Mouse (Mus musculus) MEL (cell line): ENCODE results near the gene Acly. TPM values are rescaled to one million over a fixed set of nuclear protein-coding genes. Genes with fewer than 3 reads are reported as not detected.
A peak's percentile ranks its signal among the peaks of the same experiment; 100 is the strongest.

Source experiments
- DNase-seq: peaks from one replicate; pipeline ENCODE4 v3.0.0; 2011; ENCODE audit warnings: low read depth, low spot score
- H3K27ac ChIP-seq: 2 replicates; pipeline ENCODE4 v1.5.1; 2012; ENCODE audit warnings: low read depth, mild to moderate bottlenecking, control low read depth, low read length, moderate library complexity; ENCODE audit not compliant: control insufficient read depth
- H3K27me3 ChIP-seq, 2 experiments: fragments of 150-350 bp in 1 of 2; sonication (generic) in 1 of 2; 2 replicates each; pipeline ENCODE4 v1.6.1; 2012; ENCODE audit warnings: low read length in 2 of 2, mild to moderate bottlenecking in 2 of 2, improper control_type of control experiment in 1 of 2, moderate library complexity in 1 of 2; ENCODE audit not compliant: insufficient read depth in 2 of 2, control insufficient read depth in 1 of 2
- H3K36me3 ChIP-seq, 2 experiments: 2 replicates each; pipeline ENCODE4 v1.6.1; 2012 to 2014; ENCODE audit warnings: low read length in 2 of 2, improper control_type of control experiment in 1 of 2, inconsistent platforms in 1 of 2, mild to moderate bottlenecking in 1 of 2; ENCODE audit not compliant: insufficient read depth in 2 of 2, control insufficient read depth in 1 of 2
- H3K4me1 ChIP-seq, 2 experiments: fragments of 150-350 bp in 1 of 2; sonication (generic) in 1 of 2; 2 replicates each; pipeline ENCODE4 v1.6.1; 2012; ENCODE audit warnings: low read length in 2 of 2, improper control_type of control experiment in 1 of 2, mild to moderate bottlenecking in 1 of 2; ENCODE audit not compliant: insufficient read depth in 2 of 2, control insufficient read depth in 1 of 2
- H3K4me3 ChIP-seq, 2 experiments: fragments of 150-350 bp in 1 of 2; sonication (generic) in 1 of 2; 2 replicates each; pipeline ENCODE4 v1.5.1; 2012; ENCODE audit warnings: low read depth in 2 of 2, low read length in 2 of 2, mild to moderate bottlenecking in 2 of 2, moderate library complexity in 2 of 2, control low read depth in 1 of 2, improper control_type of control experiment in 1 of 2; ENCODE audit not compliant: control insufficient read depth in 1 of 2, insufficient read depth in 1 of 2
- H3K79me2 ChIP-seq: 2 replicates; pipeline ENCODE4 v1.6.1; 2012; ENCODE audit warnings: mild to moderate bottlenecking, low read length, moderate library complexity; ENCODE audit not compliant: control insufficient read depth, poor library complexity, insufficient read depth
- H3K9ac ChIP-seq: 2 replicates; pipeline ENCODE4 v1.6.1; 2012; ENCODE audit warnings: low read depth, mild to moderate bottlenecking, control low read depth, low read length, moderate library complexity; ENCODE audit not compliant: control insufficient read depth, poor library complexity, severe bottlenecking
- H3K9me3 ChIP-seq: fragments of 150-350 bp; sonication (generic); replicated peaks from 2 replicates; pipeline ENCODE4 v1.6.1; 2012; ENCODE audit warnings: mild to moderate bottlenecking, low read length, improper control_type of control experiment, moderate library complexity; ENCODE audit not compliant: insufficient read depth
- BHLHE40 ChIP-seq: IDR thresholded peaks from 2 replicates; pipeline ENCODE4 v1.6.1; 2012; ENCODE audit warnings: low read depth, mild to moderate bottlenecking, inconsistent platforms, low read length, improper control_type of control experiment, borderline replicate concordance
- CHD1 ChIP-seq: IDR thresholded peaks from 2 replicates; pipeline ENCODE4 v1.6.1; 2012; ENCODE audit warnings: low read depth, mild to moderate bottlenecking, inconsistent platforms, low read length, improper control_type of control experiment
- CHD2 ChIP-seq: IDR thresholded peaks from 2 replicates; pipeline ENCODE4 v1.6.1; 2011; ENCODE audit warnings: low read length, improper control_type of control experiment
- CTCF ChIP-seq, 3 experiments: IDR thresholded peaks in 2 of 3; conservative IDR thresholded peaks in 1 of 3; 2 replicates each; pipeline ENCODE4 v1.5.1; 2011 to 2012; ENCODE audit warnings: low read length in 3 of 3, low read depth in 2 of 3, mild to moderate bottlenecking in 2 of 3, improper control_type of control experiment in 1 of 3, inconsistent platforms in 1 of 3, mixed read lengths in 1 of 3, moderate library complexity in 1 of 3; ENCODE audit not compliant: control insufficient read depth in 1 of 3, insufficient read depth in 1 of 3, poor library complexity in 1 of 3, severe bottlenecking in 1 of 3
- ELF1 ChIP-seq: IDR thresholded peaks from 2 replicates; pipeline ENCODE4 v1.6.1; 2014; ENCODE audit warnings: low read depth, mild to moderate bottlenecking, inconsistent platforms, low read length, improper control_type of control experiment, moderate library complexity
- EP300 ChIP-seq, 2 experiments: IDR thresholded peaks; 2 replicates each; pipeline ENCODE4 v1.6.1; 2011; ENCODE audit warnings: improper control_type of control experiment in 2 of 2, low read length in 2 of 2, low read depth in 1 of 2, mild to moderate bottlenecking in 1 of 2
- ETS1 ChIP-seq: IDR thresholded peaks from 2 replicates; pipeline ENCODE4 v1.6.1; 2012; ENCODE audit warnings: low read depth, mild to moderate bottlenecking, inconsistent platforms, low read length, improper control_type of control experiment, moderate library complexity
- GATA1 ChIP-seq: IDR thresholded peaks from 2 replicates; pipeline ENCODE4 v1.6.1; 2011; ENCODE audit warnings: low read depth, low read length, improper control_type of control experiment
- HCFC1 ChIP-seq: IDR thresholded peaks from 2 replicates; pipeline ENCODE4 v1.6.1; 2012; ENCODE audit warnings: low read depth, mild to moderate bottlenecking, inconsistent platforms, low read length, improper control_type of control experiment, moderate library complexity
- JUND ChIP-seq: IDR thresholded peaks from 2 replicates; pipeline ENCODE4 v1.6.1; 2011; ENCODE audit warnings: low read depth, mild to moderate bottlenecking, improper control_type of control experiment, low read length
- MAX ChIP-seq: IDR thresholded peaks from 2 replicates; pipeline ENCODE4 v1.6.1; 2011; ENCODE audit warnings: low read length, improper control_type of control experiment
- MAZ ChIP-seq: IDR thresholded peaks from 2 replicates; pipeline ENCODE4 v1.6.1; 2012; ENCODE audit warnings: low read depth, mild to moderate bottlenecking, inconsistent platforms, low read length, improper control_type of control experiment
- MEF2A ChIP-seq: IDR thresholded peaks from 2 replicates; pipeline ENCODE4 v1.6.1; 2014; ENCODE audit warnings: low read depth, mild to moderate bottlenecking, inconsistent platforms, low read length, improper control_type of control experiment; ENCODE audit not compliant: poor library complexity, insufficient replicate concordance, severe bottlenecking; ENCODE audit errors: extremely low read depth
- MXI1 ChIP-seq: IDR thresholded peaks from 2 replicates; pipeline ENCODE4 v1.6.1; 2011; ENCODE audit warnings: mild to moderate bottlenecking, low read depth, low read length, improper control_type of control experiment
- MYB ChIP-seq: IDR thresholded peaks from 2 replicates; pipeline ENCODE4 v1.6.1; 2011; ENCODE audit warnings: mild to moderate bottlenecking, low read depth, low read length, improper control_type of control experiment
- MYC ChIP-seq: IDR thresholded peaks from 2 replicates; pipeline ENCODE4 v1.6.1; 2011; ENCODE audit warnings: low read depth, mild to moderate bottlenecking, low read length, improper control_type of control experiment, moderate library complexity
- NELFE ChIP-seq: IDR thresholded peaks from 2 replicates; pipeline ENCODE4 v1.6.1; 2011; ENCODE audit warnings: low read depth, low read length, improper control_type of control experiment
- NRF1 ChIP-seq: IDR thresholded peaks from 2 replicates; pipeline ENCODE4 v1.6.1; 2014; ENCODE audit warnings: low read depth, mild to moderate bottlenecking, inconsistent platforms, low read length, improper control_type of control experiment, moderate library complexity; ENCODE audit not compliant: poor library complexity, insufficient read depth, severe bottlenecking
- POLR2A ChIP-seq, 2 experiments: IDR thresholded peaks; 2 replicates each; pipeline ENCODE4 v1.6.1; 2011 to 2012; ENCODE audit warnings: low read length in 2 of 2, mild to moderate bottlenecking in 2 of 2, control low read depth in 1 of 2, improper control_type of control experiment in 1 of 2, low read depth in 1 of 2, moderate library complexity in 1 of 2; ENCODE audit not compliant: control insufficient read depth in 1 of 2, insufficient read depth in 1 of 2, poor library complexity in 1 of 2
- POLR2AphosphoS2 ChIP-seq: IDR thresholded peaks from 2 replicates; pipeline ENCODE4 v1.6.1; 2011; ENCODE audit warnings: low read length, improper control_type of control experiment
- POLR2AphosphoS5 ChIP-seq: IDR thresholded peaks from 2 replicates; pipeline ENCODE4 v1.6.1; 2012; ENCODE audit warnings: low read depth, borderline replicate concordance, mild to moderate bottlenecking, inconsistent platforms, low read length, moderate library complexity, mixed read lengths
- RAD21 ChIP-seq: IDR thresholded peaks from 2 replicates; pipeline ENCODE4 v1.6.1; 2011; ENCODE audit warnings: mild to moderate bottlenecking, low read depth, low read length, improper control_type of control experiment
- SIN3A ChIP-seq: IDR thresholded peaks from 2 replicates; pipeline ENCODE4 v1.6.1; 2012; ENCODE audit warnings: low read length, improper control_type of control experiment, inconsistent platforms
- SMC3 ChIP-seq: IDR thresholded peaks from 2 replicates; pipeline ENCODE4 v1.6.1; 2011; ENCODE audit warnings: low read depth, low read length, improper control_type of control experiment
- TAL1 ChIP-seq: IDR thresholded peaks from 2 replicates; pipeline ENCODE4 v1.6.1; 2012; ENCODE audit warnings: mild to moderate bottlenecking, inconsistent platforms, low read length, moderate library complexity, mixed read lengths
- TBP ChIP-seq: IDR thresholded peaks from 2 replicates; pipeline ENCODE4 v1.8.0; 2011; ENCODE audit warnings: low read depth, low read length, improper control_type of control experiment
- TCF12 ChIP-seq: IDR thresholded peaks from 2 replicates; pipeline ENCODE4 v1.6.1; 2014; ENCODE audit warnings: low read depth, mild to moderate bottlenecking, inconsistent platforms, low read length, improper control_type of control experiment, moderate library complexity
- UBTF ChIP-seq: IDR thresholded peaks from 2 replicates; pipeline ENCODE4 v1.6.1; 2012; ENCODE audit warnings: low read depth, mild to moderate bottlenecking, inconsistent platforms, low read length, improper control_type of control experiment, moderate library complexity, borderline replicate concordance; ENCODE audit not compliant: insufficient read depth
- USF1 ChIP-seq: IDR thresholded peaks from 2 replicates; pipeline ENCODE4 v1.6.1; 2014; ENCODE audit warnings: low read depth, mild to moderate bottlenecking, inconsistent platforms, low read length, improper control_type of control experiment, moderate library complexity
- USF2 ChIP-seq, 2 experiments: IDR thresholded peaks; 2 replicates each; pipeline ENCODE4 v1.6.1; 2011 to 2012; ENCODE audit warnings: improper control_type of control experiment in 2 of 2, low read length in 2 of 2, borderline replicate concordance in 1 of 2, inconsistent platforms in 1 of 2, low read depth in 1 of 2, mild to moderate bottlenecking in 1 of 2; ENCODE audit not compliant: insufficient read depth in 1 of 2
- ZC3H11A ChIP-seq: IDR thresholded peaks from 2 replicates; pipeline ENCODE4 v1.6.1; 2012; ENCODE audit warnings: low read depth, mild to moderate bottlenecking, inconsistent platforms, low read length, improper control_type of control experiment
- ZMIZ1 ChIP-seq: IDR thresholded peaks from 2 replicates; pipeline ENCODE4 v1.6.1; 2012; ENCODE audit warnings: low read depth, mild to moderate bottlenecking, inconsistent platforms, low read length, improper control_type of control experiment, moderate library complexity
- ZNF384 ChIP-seq: IDR thresholded peaks from 2 replicates; pipeline ENCODE4 v1.6.1; 2012; ENCODE audit warnings: low read depth, mild to moderate bottlenecking, inconsistent platforms, low read length, improper control_type of control experiment
- polyA plus RNA-seq, 2 experiments: library from polyadenylated mRNA; stranded (reverse) in 1 of 2; unstranded in 1 of 2; fragments of >175 nt in 1 of 2; fragments of >200 nt in 1 of 2; gene quantifications; 2 replicates each; pipeline versions ENCODE4 v1.2.1 to v1.2.4; 2012; ENCODE audit warnings: low replicate concordance in 2 of 2, low read depth in 1 of 2; ENCODE audit not compliant: insufficient read length in 2 of 2, insufficient read depth in 1 of 2, missing spikeins in 1 of 2
- total RNA-seq: library from RNA; depleted of rRNA; stranded (reverse); fragments of 300-350 nt; gene quantifications from 2 replicates; pipeline ENCODE4 v1.2.3, GENCODE M21; 2012

Gene Acly
- total and polyA plus RNA-seq, 3 experiments, result 167 to 234 TPM; not detected in 1

GRCm38 (mm10) chr11:100472197-100472934, 55.4 kb downstream of the Acly start, which contains the start of gene Klhl11:
Gene Klhl11 (minus strand): TSS chr11:100472741.
- TF ChIP-seq USF2 (IDR thresholded peaks at IDR 0.05; ENCODE audit: borderline replicate concordance in 1 of 2, insufficient read depth in 1 of 2, low read depth in 1 of 2, low read length in 2 of 2) (no peak), MEF2A (0 out of 2 replicates have a peak, but pooled peaks have one; percentile 35), HCFC1 (peak; percentile 89), MAX (peak; percentile 53; the same call in 1 of the 2 replicates), POLR2AphosphoS5 (no peak), MAZ (no peak), POLR2A (IDR thresholded peaks at IDR 0.05; ENCODE audit: control insufficient read depth in 1 of 2, insufficient read depth in 1 of 2, low read depth in 1 of 2, low read length in 2 of 2, poor library complexity in 1 of 2) (peak; percentile 98 to 99), GATA1 (no peak), CHD2 (no peak), RAD21 (no peak), MXI1 (peak; percentile 71), NELFE (peak; percentile 99), CTCF (IDR thresholded peaks at IDR 0.05 in 2 of 3, conservative IDR thresholded peaks at IDR 0.05 in 1 of 3; ENCODE audit: control insufficient read depth in 1 of 3, insufficient read depth in 1 of 3, low read depth in 2 of 3, low read length in 3 of 3, poor library complexity in 1 of 3, severe bottlenecking in 1 of 3) (peak; percentile 69 to 92 (median 92)), TAL1 (no peak), ZMIZ1 (peak; percentile 97), MYC (no peak; the same call in 1 of the 2 replicates), JUND (no peak), CHD1 (peak; percentile 72; the same call in 1 of the 2 replicates), EP300 (IDR thresholded peaks at IDR 0.05; ENCODE audit: low read depth in 1 of 2, low read length in 2 of 2) (peak in 1 of 2 experiments; percentile 10; a peak in 1 of 4 replicates), MYB (no peak), TCF12 (peak; percentile 83), BHLHE40 (no peak), ETS1 (0 out of 2 replicates have a peak, but pooled peaks have one; percentile 12), ELF1 (no peak; the same call in none of the 2 replicates), ZC3H11A (no peak), TBP (peak; percentile 95), POLR2AphosphoS2 (peak; percentile 89), ZNF384 (peak; percentile 93), SMC3 (peak; percentile 46), UBTF (peak; percentile 65; the same call in 1 of the 2 replicates), USF1 (no peak), SIN3A (peak; percentile 81; the same call in 1 of the 2 replicates), NRF1 (peak; percentile 94)
- TF ChIP-seq, all 39 proteins: peak for 19
- DNase-seq, result peak; percentile 97
- H3K9ac ChIP-seq, result peak within 1 kb of the TSS; percentile 85
- no peaks in the 10 kb centered on the region for H3K9me3 ChIP-seq
- no peaks in the 10 kb centered on the region for H3K27me3 ChIP-seq
- H3K27ac ChIP-seq, result peak within 1 kb of the TSS; percentile 41
- peaks cover 11 to 37% of the 10 kb centered on the region in 2 experiments for H3K36me3 ChIP-seq
- H3K4me3 ChIP-seq, result peak within 1 kb of the TSS; percentile 76 to 91
- H3K79me2 ChIP-seq, result peaks cover 44% of the 10 kb centered on the region
- peaks cover 10 to 21% of the 10 kb centered on the region in 2 experiments for H3K4me1 ChIP-seq
